Mouse (Mus musculus) cerebellum, adult 2 months (tissue): ENCODE data around the gene Elmo3.

ENCODE experiments used
- CTCF ChIP-seq: fragments of 200-500 bp; IDR thresholded peaks from 2 replicates; pipeline ENCODE4 v1.5.1; 2011; ENCODE audit warnings: low read depth, mild to moderate bottlenecking, control low read depth, low read length, moderate library complexity, borderline replicate concordance; ENCODE audit not compliant: insufficient read depth
- POLR2A ChIP-seq: fragments of 200-500 bp; IDR thresholded peaks from 2 replicates; pipeline ENCODE4 v1.6.1; 2011; ENCODE audit warnings: low read length, control low read depth, borderline replicate concordance; ENCODE audit not compliant: insufficient read depth

DNA sequence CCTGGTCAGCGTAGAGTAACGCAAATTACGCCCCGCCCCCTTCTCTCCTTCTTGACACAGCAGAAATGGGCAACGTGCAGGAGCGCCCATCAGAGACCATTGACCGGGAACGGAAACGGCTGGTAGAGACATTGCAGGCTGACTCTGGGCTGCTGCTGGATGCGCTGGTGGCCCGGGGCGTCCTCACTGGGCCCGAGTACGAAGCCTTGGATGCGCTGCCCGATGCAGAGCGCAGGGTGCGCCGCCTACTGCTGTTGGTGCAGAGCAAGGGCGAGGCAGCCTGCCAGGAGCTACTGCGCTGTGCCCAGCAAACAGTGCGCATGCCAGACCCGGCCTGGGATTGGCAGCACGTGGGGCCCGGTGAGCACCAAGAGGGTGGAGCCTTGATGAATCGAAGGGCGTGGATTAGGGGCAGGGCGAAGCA lies 26.5 kb upstream of the Elmo3 start:
- TF ChIP-seq POLR2A: peak; percentile 27; the same call in 1 of the 2 replicates
- no peak; the same call in 1 of the 2 replicates for TF ChIP-seq CTCF
